Mouse (Mus musculus) duodenum, adult 2 months (tissue): ENCODE measurements around the gene Olfr357. TPM values are rescaled to one million over a fixed set of nuclear protein-coding genes. Genes with fewer than 3 reads are reported as not detected.

ENCODE experiments used
- polyA plus RNA-seq: library from polyadenylated mRNA; depleted of rRNA; stranded (reverse); fragments of >200 nt; gene quantifications from 2 replicates; pipeline ENCODE4 v1.2.3, GENCODE M21; 2012; ENCODE audit warnings: low replicate concordance; rRNA removed

The Olfr357 gene
- not detected in 2 replicates for polyA plus RNA-seq

DNA sequence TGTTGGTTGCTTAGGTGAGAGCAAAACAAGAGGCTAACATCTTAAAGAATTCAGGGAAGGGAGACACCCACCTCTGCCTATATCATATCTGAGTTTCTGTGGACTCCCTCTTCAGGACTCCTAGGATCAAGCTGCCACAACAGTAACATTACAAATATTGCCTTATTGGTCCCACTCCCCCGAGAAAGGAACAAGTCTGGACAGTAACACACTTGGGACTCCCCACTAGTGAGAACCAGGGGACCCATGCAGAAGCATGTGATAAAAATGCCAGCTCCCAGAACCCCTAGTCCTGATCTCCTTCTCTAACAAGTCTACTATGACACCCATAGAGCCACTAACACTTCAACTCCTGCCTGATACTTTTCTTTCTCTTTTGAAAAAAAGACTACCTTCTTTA, at the start of gene Olfr357:
Gene Olfr357, plus strand, starts transcription at position 301 of the 400 bp plus-strand sequence.

GRCm38 (mm10) chr2:37009235-37009634, 15.6 kb downstream of the Olfr357 start, which contains the start of gene Olfr358:
TSS of gene Olfr358 (minus strand) at chr2:37009335.

Other genes starting within 250 kb of the Olfr357 start
- gene Olfr348, start 209.6 kb upstream of the Olfr357 start, polyA plus RNA-seq: not detected in 2 replicates
- not detected in 2 replicates for gene Olfr50, start 203.3 kb upstream of the Olfr357 start, polyA plus RNA-seq
- gene Olfr3, start 176.8 kb upstream of the Olfr357 start, polyA plus RNA-seq: not detected in 2 replicates
- not detected in 2 replicates for gene Olfr350, start 147.5 kb upstream of the Olfr357 start, polyA plus RNA-seq
- not detected in 2 replicates for gene Olfr351, start 131.2 kb upstream of the Olfr357 start, polyA plus RNA-seq
- not detected in 2 replicates for gene Olfr352, start 125.4 kb upstream of the Olfr357 start, polyA plus RNA-seq
- gene Olfr353, start 100.9 kb upstream of the Olfr357 start, polyA plus RNA-seq: not detected in 2 replicates
- gene Olfr354, start 88.1 kb upstream of the Olfr357 start, polyA plus RNA-seq: not detected in 2 replicates
- gene Olfr355, start 64.9 kb upstream of the Olfr357 start, polyA plus RNA-seq: not detected in 2 replicates
- gene Olfr356, start 56.7 kb upstream of the Olfr357 start, polyA plus RNA-seq: not detected in 2 replicates
- gene Olfr358, start 15.5 kb downstream of the Olfr357 start, polyA plus RNA-seq: not detected in 2 replicates
- gene Olfr360, start 71.9 kb downstream of the Olfr357 start, polyA plus RNA-seq: not detected in 2 replicates
- not detected in 2 replicates for gene Olfr361, start 95.5 kb downstream of the Olfr357 start, polyA plus RNA-seq
- gene Olfr362, start 124.1 kb downstream of the Olfr357 start, polyA plus RNA-seq: not detected in 2 replicates
- gene Olfr364-ps1, start 145.5 kb downstream of the Olfr357 start, polyA plus RNA-seq: not detected in 2 replicates
- not detected in 2 replicates for gene Olfr365, start 194.4 kb downstream of the Olfr357 start, polyA plus RNA-seq
- gene Olfr366, start 217.7 kb downstream of the Olfr357 start, polyA plus RNA-seq: not detected in 2 replicates